Mouse (Mus musculus) kidney, embryonic 15.5 days (tissue): ENCODE measurements around the gene S1pr2. TPM values are rescaled to one million over a fixed set of nuclear protein-coding genes. Genes with fewer than 3 reads are reported as not detected.

Source experiments
- ATAC-seq: fragments of 200-750 bp; cut with Nextera tagmentation; replicated peaks from 2 replicates; pipeline ENCODE4 v1.8.0; 2017; ENCODE audit warnings: moderate TSS enrichment; ENCODE audit not compliant: low FRiP score
- H3K27ac ChIP-seq: fragments of 300-500 bp; sonication (generic); 2 replicates; pipeline ENCODE4 v1.5.1; 2015; ENCODE audit warnings: mild to moderate bottlenecking, inconsistent platforms
- H3K27me3 ChIP-seq: fragments of 300-500 bp; sonication (generic); 2 replicates; pipeline ENCODE4 v1.6.1; 2015; ENCODE audit warnings: inconsistent platforms
- H3K36me3 ChIP-seq: fragments of 300-500 bp; sonication (generic); 2 replicates; pipeline ENCODE4 v1.6.1; 2015; ENCODE audit warnings: inconsistent platforms
- H3K4me1 ChIP-seq: fragments of 300-500 bp; sonication (generic); 2 replicates; pipeline ENCODE4 v1.6.1; 2015; ENCODE audit warnings: inconsistent platforms
- H3K4me2 ChIP-seq: fragments of 300-500 bp; sonication (generic); 2 replicates; pipeline ENCODE4 v1.6.1; 2015; ENCODE audit warnings: moderate library complexity, mild to moderate bottlenecking, inconsistent platforms
- H3K4me3 ChIP-seq: fragments of 300-500 bp; sonication (generic); replicated peaks from 2 replicates; pipeline ENCODE4 v1.5.1; 2015; ENCODE audit warnings: mild to moderate bottlenecking, inconsistent platforms
- H3K9ac ChIP-seq: fragments of 300-500 bp; sonication (generic); 2 replicates; pipeline ENCODE4 v1.6.1; 2015; ENCODE audit warnings: mild to moderate bottlenecking, inconsistent platforms
- H3K9me3 ChIP-seq: fragments of 300-500 bp; sonication (generic); replicated peaks from 2 replicates; pipeline ENCODE4 v1.6.1; 2016; ENCODE audit warnings: inconsistent platforms
- WGBS: fragments of 180-500 bp; shearing (Covaris S2); methylation state at CpG from one replicate; pipeline ENCODE4 v1.1.7; 2015; ENCODE audit warnings: mixed read lengths; 5-methylcytosine and 5-hydroxymethylcytosine counted together
- polyA plus RNA-seq: library from polyadenylated mRNA; unstranded; fragments of >200 nt; fragmentation: Nextera tagmentation; extraction: Ambion mirVana; gene quantifications from 2 replicates; pipeline ENCODE4 v1.2.1, GENCODE M21; 2015

Gene S1pr2
- polyA plus RNA-seq, 1 experiment from 2014 or later = 32.7 TPM

GRCm38 (mm10) chr9:20975431-20976215, 958 bp downstream of the S1pr2 start:
- peak overlapping the region; percentile 91 for H3K4me2 ChIP-seq
- peaks cover 60% of the 10 kb centered on the region for H3K4me1 ChIP-seq
- WGBS = under 1% methylated on average over 45 of the region's 45 CpGs
- peak overlapping the region; percentile 96 for H3K27ac ChIP-seq
- ATAC-seq = 0 out of 2 replicates have a peak, but pooled peaks have one; percentile 5
- no peaks in the 10 kb centered on the region for H3K27me3 ChIP-seq
- H3K4me3 ChIP-seq = peak overlapping the region; percentile 88
- H3K9ac ChIP-seq = peak overlapping the region; percentile 90
- H3K36me3 ChIP-seq = 0 out of 2 replicates have a peak, but pooled peaks cover 3% of the 10 kb centered on the region
- no peaks in the 10 kb centered on the region for H3K9me3 ChIP-seq

DNA sequence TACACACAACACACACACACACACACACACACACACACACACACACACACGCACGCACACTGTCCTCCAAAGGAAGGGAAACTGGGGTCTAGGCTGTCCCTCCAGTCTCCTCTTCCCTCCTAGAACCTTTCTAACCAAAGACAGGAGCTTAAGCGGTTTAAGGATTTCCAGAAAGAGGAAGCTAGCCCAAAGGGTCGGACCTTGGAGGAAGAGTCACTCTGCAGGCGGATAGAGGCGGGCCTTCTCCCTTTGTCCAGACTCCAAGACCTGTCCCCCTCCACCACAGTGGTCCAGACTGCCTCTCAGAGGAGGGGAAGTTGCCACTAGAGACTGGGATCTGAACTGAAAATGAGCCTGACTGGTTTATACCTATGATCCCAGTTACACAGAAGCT, 2.9 kb downstream of the S1pr2 start:
- H3K4me2 ChIP-seq = peak overlapping the region; percentile 91
- H3K9me3 ChIP-seq = no peaks in the 10 kb centered on the region
- peak overlapping the region; percentile 27; the same call in 1 of the 2 replicates for H3K9ac ChIP-seq
- peaks cover 55% of the 10 kb centered on the region for H3K4me1 ChIP-seq
- peak overlapping the region; percentile 88 for H3K4me3 ChIP-seq
- 35% methylated on average over 6 of the region's 6 CpGs for WGBS
- H3K27ac ChIP-seq = peak overlapping the region; percentile 90
- H3K36me3 ChIP-seq = peaks cover 10% of the 10 kb centered on the region
- no peak for ATAC-seq
- H3K27me3 ChIP-seq = no peaks in the 10 kb centered on the region

DNA sequence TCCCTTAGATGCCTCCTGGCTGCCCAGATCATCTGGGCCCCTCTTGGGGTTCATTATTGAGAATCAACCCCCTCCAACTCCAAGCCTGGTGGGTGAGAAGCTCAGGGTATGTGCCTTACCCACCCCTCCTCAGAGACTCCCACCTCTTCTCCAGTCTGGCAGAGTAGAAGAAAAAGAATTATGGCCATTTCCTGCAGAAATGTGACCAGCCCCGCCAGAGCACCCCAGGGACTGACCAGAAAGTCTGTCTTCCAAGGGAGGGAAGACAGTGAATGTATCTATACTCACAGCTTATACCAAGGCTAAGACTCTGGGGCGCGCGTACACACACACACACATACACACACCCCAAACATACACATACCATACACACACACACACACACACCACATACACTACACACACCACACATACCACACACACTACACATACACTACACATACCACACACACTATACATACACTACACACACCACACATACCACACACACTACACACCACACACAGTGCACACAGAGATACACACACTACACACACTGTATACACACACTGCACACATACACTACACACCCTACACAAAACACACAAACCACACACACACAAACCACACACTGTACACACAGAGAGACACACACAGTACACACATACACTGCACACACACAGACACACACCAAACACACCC, 3.4 kb downstream of the S1pr2 start:
- ATAC-seq = peak; percentile 0; the same call in 1 of the 2 replicates
- WGBS = 34% methylated on average over 4 of the region's 4 CpGs

GRCm38 (mm10) chr9:20972141-20972992, 4.2 kb downstream of the S1pr2 start:
- peak overlapping the region; percentile 91 for H3K4me2 ChIP-seq
- ATAC-seq = peak; percentile 24
- WGBS = 12% methylated on average over 28 of the region's 28 CpGs

More for the DNA sequence above, 3.4 kb downstream of the S1pr2 start:
- Histone ChIP-seq H3K4me3 (peak overlapping the region; percentile 88), H3K4me2 (peak overlapping the region; percentile 91), H3K9me3 (no peaks in the 10 kb centered on the region), H3K27me3 (no peaks in the 10 kb centered on the region), H3K27ac (peak overlapping the region; percentile 90), H3K4me1 (peaks cover 55% of the 10 kb centered on the region), H3K36me3 (peaks cover 15% of the 10 kb centered on the region), H3K9ac (peak overlapping the region; percentile 27; the same call in 1 of the 2 replicates)

GRCm38 (mm10) chr9:20971751-20972140, 4.8 kb downstream of the S1pr2 start:
- H3K4me2 ChIP-seq = peak overlapping the region; percentile 91
- peaks cover 29% of the 10 kb centered on the region for H3K36me3 ChIP-seq
- no peaks in the 10 kb centered on the region for H3K9me3 ChIP-seq
- no peak overlapping the region for H3K9ac ChIP-seq
- ATAC-seq = peak; percentile 59
- WGBS = 25% methylated on average over 7 of the region's 7 CpGs
- H3K4me3 ChIP-seq = peak overlapping the region; percentile 88
- peak overlapping the region; percentile 90 for H3K27ac ChIP-seq
- peaks cover 50% of the 10 kb centered on the region for H3K4me1 ChIP-seq
- H3K27me3 ChIP-seq = no peaks in the 10 kb centered on the region

More at GRCm38 (mm10) chr9:20972141-20972992, 4.2 kb downstream of the S1pr2 start:
- peak overlapping the region; percentile 15 for H3K9ac ChIP-seq
- H3K27me3 ChIP-seq = no peaks in the 10 kb centered on the region
- peaks cover 55% of the 10 kb centered on the region for H3K4me1 ChIP-seq
- peak overlapping the region; percentile 90 for H3K27ac ChIP-seq
- H3K4me3 ChIP-seq = peak overlapping the region; percentile 88
- H3K9me3 ChIP-seq = no peaks in the 10 kb centered on the region
- peaks cover 23% of the 10 kb centered on the region for H3K36me3 ChIP-seq

- no peak for ATAC-seq
- Histone ChIP-seq H3K4me1 (peaks cover 8% of the 10 kb centered on the region), H3K4me2 (no peak overlapping the region), H3K9ac (no peak overlapping the region), H3K27ac (no peak overlapping the region), H3K36me3 (peaks cover 50% of the 10 kb centered on the region), H3K4me3 (no peak overlapping the region), H3K27me3 (no peaks in the 10 kb centered on the region), H3K9me3 (no peaks in the 10 kb centered on the region)
- 79% methylated on average over 5 of the region's 5 CpGs for whole genome bisulfite sequencing
Observed at GRCm38 (mm10) chr9:20966747-20967146, 9.8 kb downstream of the S1pr2 start.

- Histone ChIP-seq H3K27ac (no peak overlapping the region), H3K4me3 (no peak overlapping the region), H3K36me3 (peaks cover 50% of the 10 kb centered on the region), H3K4me2 (no peak overlapping the region), H3K27me3 (no peaks in the 10 kb centered on the region), H3K9me3 (no peaks in the 10 kb centered on the region), H3K9ac (no peak overlapping the region), H3K4me1 (peaks cover under 1% of the 10 kb centered on the region)
- WGBS = 82% methylated on average over 3 of the region's 3 CpGs
- no peak for ATAC-seq
Observed at GRCm38 (mm10) chr9:20966008-20966407, 10.6 kb downstream of the S1pr2 start.

- WGBS = 81% methylated on average over 4 of the region's 4 CpGs
- Histone ChIP-seq H3K9me3 (no peaks in the 10 kb centered on the region), H3K4me3 (no peak overlapping the region), H3K4me1 (no peaks in the 10 kb centered on the region), H3K27ac (no peak overlapping the region), H3K36me3 (peaks cover 47% of the 10 kb centered on the region), H3K9ac (no peak overlapping the region), H3K27me3 (no peaks in the 10 kb centered on the region), H3K4me2 (no peak overlapping the region)
- ATAC-seq = no peak
Observed at GRCm38 (mm10) chr9:20965606-20966005, 11.0 kb downstream of the S1pr2 start.

- no peak overlapping the region for H3K4me3 ChIP-seq
- no peaks in the 10 kb centered on the region for H3K27me3 ChIP-seq
- no peak overlapping the region for H3K27ac ChIP-seq
- WGBS = 78% methylated on average over 9 of the region's 9 CpGs
- no peak overlapping the region for H3K9ac ChIP-seq
- H3K36me3 ChIP-seq = peaks cover 19% of the 10 kb centered on the region
- no peak overlapping the region for H3K4me2 ChIP-seq
- no peaks in the 10 kb centered on the region for H3K9me3 ChIP-seq
- no peak for ATAC-seq
- no peaks in the 10 kb centered on the region for H3K4me1 ChIP-seq
Observed at GRCm38 (mm10) chr9:20961557-20961956, 15.0 kb downstream of the S1pr2 start.

DNA sequence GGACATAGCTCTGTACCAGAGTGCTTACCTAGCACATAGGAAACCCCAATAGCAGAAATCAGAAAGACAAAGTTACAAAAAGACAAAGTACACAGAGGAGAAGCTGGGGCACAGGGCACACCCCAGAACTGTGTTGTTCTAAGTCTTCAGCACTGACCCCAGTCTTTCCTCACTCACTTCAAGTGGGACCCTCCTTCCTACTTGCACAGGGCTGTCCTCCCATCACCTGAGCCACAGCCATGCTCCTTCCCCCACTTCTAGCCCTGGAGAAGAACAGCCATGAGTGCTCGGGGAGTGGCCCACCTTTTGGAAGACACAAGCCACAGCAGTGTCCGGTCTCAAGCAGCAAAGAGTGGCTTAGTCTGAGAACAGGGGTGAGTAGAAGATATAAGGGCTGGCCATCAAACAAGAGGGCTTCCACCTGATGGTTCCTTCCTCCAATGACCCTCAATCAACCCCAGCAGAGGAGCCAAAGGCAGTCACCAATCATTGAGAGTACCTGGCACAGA, 17.1 kb downstream of the S1pr2 start, which contains the start of gene Dnmt1:
TSS of gene Dnmt1 (minus strand) at position 459 of the 509 bp plus-strand sequence.
- H3K4me2 ChIP-seq = no peak within 1 kb of the TSS
- 90% methylated on average over 2 of the region's 2 CpGs for WGBS

DNA sequence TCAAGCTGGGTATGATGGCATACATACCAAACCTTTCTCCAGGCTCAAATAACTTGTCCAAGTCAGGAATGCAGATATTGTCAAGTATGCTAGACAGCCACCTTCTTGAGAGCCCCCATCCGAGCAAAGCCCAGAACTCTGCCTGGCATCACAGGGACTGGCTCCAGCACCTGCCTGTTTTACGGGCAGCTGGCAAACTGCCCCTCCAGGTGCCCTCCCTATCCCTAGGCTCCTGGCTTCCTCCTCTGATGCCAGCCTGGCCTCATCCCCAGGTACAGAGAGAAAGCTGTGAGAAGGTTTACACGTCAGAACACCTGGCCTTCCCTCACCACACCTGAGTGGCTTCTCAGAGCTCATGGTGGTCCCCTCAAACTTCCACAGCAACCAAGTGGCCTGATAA, 19.6 kb downstream of the S1pr2 start:
- Histone ChIP-seq H3K9ac (no peak overlapping the region), H3K9me3 (no peaks in the 10 kb centered on the region), H3K4me2 (no peak overlapping the region), H3K27ac (no peak overlapping the region), H3K4me3 (no peak overlapping the region), H3K27me3 (no peaks in the 10 kb centered on the region), H3K36me3 (no peaks in the 10 kb centered on the region), H3K4me1 (0 out of 2 replicates have a peak, but pooled peaks cover 5% of the 10 kb centered on the region)
- WGBS = 81% methylated on average over 3 of the region's 3 CpGs
- no peak for ATAC-seq

More for the DNA sequence above, 17.1 kb downstream of the S1pr2 start, which contains the start of gene Dnmt1:
- Histone ChIP-seq H3K36me3 (no peaks in the 10 kb centered on the region), H3K9me3 (no peaks in the 10 kb centered on the region), H3K4me3 (no peak within 1 kb of the TSS), H3K27me3 (no peaks in the 10 kb centered on the region), H3K27ac (no peak within 1 kb of the TSS), H3K4me1 (no peaks in the 10 kb centered on the region), H3K9ac (no peak within 1 kb of the TSS)
- no peak for ATAC-seq
